Mouse (Mus musculus): ENCODE data around the gene Pigz.

GRCm38 (mm10) chr16:31933751-31934549, at the start of gene Pigz:
- TF ChIP-seq FLI1 (IDR thresholded peaks at IDR 0.05; ENCODE audit: low read length) (no peak), GATA1 (IDR thresholded peaks at IDR 0.05; ENCODE audit: borderline replicate concordance, low read length) (no peak)

Data from megakaryocyte, embryonic 14.5 days (primary cell).